ENCODE assay signal across 16 mouse cellular contexts in the genomic region with DNA sequence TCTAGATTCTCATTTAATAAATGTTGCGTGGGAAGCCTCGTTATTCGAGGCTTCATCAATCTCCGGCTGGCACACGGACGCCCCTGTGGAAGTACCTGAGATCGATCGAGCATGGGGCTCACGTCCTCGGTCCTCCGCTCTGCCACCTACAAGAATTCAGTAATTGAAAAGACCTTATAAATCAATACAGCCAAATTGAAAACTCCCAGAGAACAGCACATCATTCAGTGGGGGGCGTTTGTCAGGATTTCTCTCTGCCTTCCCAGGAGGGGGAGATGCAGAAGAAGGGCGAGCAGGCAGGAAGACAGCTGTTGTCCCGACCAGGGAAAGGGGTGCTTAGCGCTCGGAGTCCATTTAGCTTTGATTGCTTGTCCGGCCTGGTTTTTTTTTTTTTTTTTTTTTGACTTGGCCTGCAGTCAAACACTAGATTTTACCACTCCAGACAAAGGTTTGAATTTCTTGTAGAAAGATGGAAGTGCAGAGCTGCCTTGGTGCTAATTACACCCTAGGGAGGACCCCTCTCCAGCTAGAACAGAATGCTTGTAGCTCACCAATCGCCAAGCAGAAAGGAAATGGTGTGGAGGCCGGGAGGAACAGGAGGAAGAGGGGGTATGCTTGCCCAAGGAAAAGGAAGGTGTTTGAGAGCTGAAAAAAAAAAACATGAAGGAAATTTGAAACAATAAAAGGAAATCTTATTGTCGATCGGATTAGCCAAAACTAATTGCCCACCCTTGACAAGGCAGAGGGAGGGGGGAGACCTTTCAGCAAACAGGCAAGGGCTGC. TPM values are rescaled to one million over a fixed set of nuclear protein-coding genes. Genes with fewer than 3 reads are reported as not detected.
A peak's percentile ranks its signal among the peaks of the same experiment; 100 is the strongest.
DNase-seq lines count a peak whose midpoint lies in the region; ATAC-seq and TF ChIP-seq lines count a peak whose summit lies in the region.
"Had no signal": no experiment of that assay in that cellular context is flagged by ENCODE, and none has a peak within 500 bp of the region (broad histone marks: within the 10 kb centered on the region; RNA-seq: fewer than 3 reads in every experiment).

No protein-coding gene starts in this region.

- no peak for DNase-seq in forebrain, embryonic 10.5 days (ENCODE audit: extremely low spot score, low spot score)
- no peak for DNase-seq in midbrain, embryonic 11.5 days (ENCODE audit: low spot score, missing footprints)
- peak; percentile 52 for DNase-seq in kidney, postnatal 0 days (ENCODE audit: low spot score)
- no peak for DNase-seq in right cerebral cortex, postnatal 25 days
- no peak for DNase-seq in cerebellum, adult 2 months
- DNase-seq: adrenal gland, postnatal 10 days; cerebellum, adult 18-20 months; left cerebral cortex, postnatal 4 days; retina, postnatal 1 day had no signal

- no peak overlapping the region for H3K4me3 ChIP-seq in forebrain, embryonic 12.5 days (replicated peaks)
- no peak overlapping the region for H3K4me3 ChIP-seq in forebrain, embryonic 10.5 days
- no peak overlapping the region for H3K4me3 ChIP-seq in midbrain, embryonic 13.5 days (replicated peaks)
- no peak overlapping the region for H3K4me3 ChIP-seq in midbrain, embryonic 11.5 days (ENCODE audit: low read depth, low read length)
- no peak overlapping the region for H3K4me3 ChIP-seq in kidney, postnatal 0 days (replicated peaks; ENCODE audit: low read depth, low read length)
- H3K4me3 ChIP-seq in cerebellum, adult 2 months (replicated peaks; ENCODE audit: insufficient read depth, low read depth, low read length): no peak overlapping the region
- H3K4me3 ChIP-seq: megakaryocyte, embryonic 14.5 days; stomach, embryonic 15.5 days had no signal

- no peak overlapping the region for H3K9ac ChIP-seq in forebrain, embryonic 12.5 days
- no peak overlapping the region for H3K9ac ChIP-seq in midbrain, embryonic 13.5 days (replicated peaks)
- H3K9ac ChIP-seq in midbrain, embryonic 11.5 days (ENCODE audit: low read length): no peak overlapping the region
- no peak overlapping the region for H3K9ac ChIP-seq in kidney, postnatal 0 days (ENCODE audit: low read depth, low read length)
- H3K9ac ChIP-seq: stomach, embryonic 15.5 days had no signal

- TF ChIP-seq CTCF in kidney, postnatal 0 days (IDR thresholded peaks at IDR 0.05; ENCODE audit: low read depth): no peak
- TF ChIP-seq CTCF in cerebellum, adult 2 months (IDR thresholded peaks at IDR 0.05; ENCODE audit: borderline replicate concordance, insufficient read depth, low read depth, low read length): no peak

- 50% methylated on average over 21 of the region's 21 CpGs for WGBS in forebrain, embryonic 12.5 days
- 75% methylated on average over 21 of the region's 21 CpGs for WGBS in forebrain, embryonic 10.5 days
- 43% methylated on average over 21 of the region's 21 CpGs for WGBS in midbrain, embryonic 13.5 days
- WGBS in midbrain, embryonic 11.5 days: 68% methylated on average over 21 of the region's 21 CpGs
- whole genome bisulfite sequencing in kidney, postnatal 0 days: 27% methylated on average over 21 of the region's 21 CpGs
- WGBS in cerebellum, adult 2 months: 85% methylated on average over 21 of the region's 21 CpGs

- peak; percentile 33; the same call in 1 of the 2 replicates for ATAC-seq in forebrain, embryonic 12.5 days (ENCODE audit: low FRiP score)
- peak; percentile 61 for ATAC-seq in midbrain, embryonic 13.5 days
- no peak for ATAC-seq in midbrain, embryonic 11.5 days (ENCODE audit: low FRiP score)
- ATAC-seq in kidney, postnatal 0 days (replicated peaks; ENCODE audit: low FRiP score, low read depth): no peak
- ATAC-seq in erythroid progenitor cell, adult 5-6 weeks (replicated peaks; ENCODE audit: low FRiP score, poor library complexity, severe bottlenecking): no peak

- H3K27ac ChIP-seq in forebrain, embryonic 12.5 days: peak overlapping the region; percentile 48
- no peak overlapping the region for H3K27ac ChIP-seq in forebrain, embryonic 10.5 days
- peak overlapping the region; percentile 67 for H3K27ac ChIP-seq in midbrain, embryonic 13.5 days
- no peak overlapping the region for H3K27ac ChIP-seq in midbrain, embryonic 11.5 days (ENCODE audit: low read depth, low read length)
- H3K27ac ChIP-seq in kidney, postnatal 0 days: no peak overlapping the region
- H3K27ac ChIP-seq in cerebellum, adult 2 months (ENCODE audit: insufficient read depth, low read length): no peak overlapping the region
- H3K27ac ChIP-seq: stomach, embryonic 15.5 days had no signal

- TF ChIP-seq POLR2A in cerebellum, adult 2 months (IDR thresholded peaks at IDR 0.05; ENCODE audit: borderline replicate concordance, insufficient read depth, low read length): no peak

- no peaks in the 10 kb centered on the region for H3K36me3 ChIP-seq in forebrain, embryonic 12.5 days (replicated peaks)
- no peaks in the 10 kb centered on the region for H3K36me3 ChIP-seq in forebrain, embryonic 10.5 days (replicated peaks)
- no peaks in the 10 kb centered on the region for H3K36me3 ChIP-seq in midbrain, embryonic 13.5 days
- H3K36me3 ChIP-seq in midbrain, embryonic 11.5 days (ENCODE audit: control insufficient read depth, insufficient read depth, low read length): no peaks in the 10 kb centered on the region
- H3K36me3 ChIP-seq in kidney, postnatal 0 days (ENCODE audit: insufficient read depth, low read length): no peaks in the 10 kb centered on the region
- H3K36me3 ChIP-seq: stomach, embryonic 15.5 days had no signal

- H3K27me3 ChIP-seq in forebrain, embryonic 12.5 days: no peaks in the 10 kb centered on the region
- H3K27me3 ChIP-seq in forebrain, embryonic 10.5 days (ENCODE audit: poor library complexity, severe bottlenecking): no peaks in the 10 kb centered on the region
- no peaks in the 10 kb centered on the region for H3K27me3 ChIP-seq in midbrain, embryonic 13.5 days
- H3K27me3 ChIP-seq in midbrain, embryonic 11.5 days (ENCODE audit: control insufficient read depth, insufficient read depth, low read length): no peaks in the 10 kb centered on the region
- H3K27me3 ChIP-seq in kidney, postnatal 0 days (ENCODE audit: insufficient read depth, low read length): no peaks in the 10 kb centered on the region
- no peaks in the 10 kb centered on the region for H3K27me3 ChIP-seq in cerebellum, adult 2 months (ENCODE audit: control insufficient read depth, insufficient read depth, low read length)
- H3K27me3 ChIP-seq: stomach, embryonic 15.5 days had no signal

- no peaks in the 10 kb centered on the region for H3K9me3 ChIP-seq in forebrain, embryonic 12.5 days
- H3K9me3 ChIP-seq in forebrain, embryonic 10.5 days: no peaks in the 10 kb centered on the region
- H3K9me3 ChIP-seq in midbrain, embryonic 13.5 days: no peaks in the 10 kb centered on the region
- H3K9me3 ChIP-seq in midbrain, embryonic 11.5 days (ENCODE audit: control insufficient read depth, low read length): no peaks in the 10 kb centered on the region
- no peaks in the 10 kb centered on the region for H3K9me3 ChIP-seq in kidney, postnatal 0 days (replicated peaks; ENCODE audit: low read length)
- H3K9me3 ChIP-seq: megakaryocyte, embryonic 14.5 days; stomach, embryonic 15.5 days had no signal

- peaks cover 19% of the 10 kb centered on the region; the same call in 1 of the 2 replicates for H3K4me1 ChIP-seq in forebrain, embryonic 12.5 days
- H3K4me1 ChIP-seq in forebrain, embryonic 10.5 days: peaks cover 21% of the 10 kb centered on the region
- H3K4me1 ChIP-seq in midbrain, embryonic 13.5 days (replicated peaks): peaks cover 18% of the 10 kb centered on the region
- H3K4me1 ChIP-seq in midbrain, embryonic 11.5 days (ENCODE audit: control insufficient read depth, insufficient read depth, low read length): no peaks in the 10 kb centered on the region; the same call in 1 of the 2 replicates
- no peaks in the 10 kb centered on the region for H3K4me1 ChIP-seq in kidney, postnatal 0 days (replicated peaks; ENCODE audit: insufficient read depth, low read length)
- no peaks in the 10 kb centered on the region for H3K4me1 ChIP-seq in cerebellum, adult 2 months (ENCODE audit: control insufficient read depth, insufficient read depth, low read length)
- H3K4me1 ChIP-seq: megakaryocyte, embryonic 14.5 days; stomach, embryonic 15.5 days had no signal

- no peak overlapping the region for H3K4me2 ChIP-seq in forebrain, embryonic 12.5 days
- no peak overlapping the region for H3K4me2 ChIP-seq in midbrain, embryonic 13.5 days (replicated peaks)
- no peak overlapping the region for H3K4me2 ChIP-seq in midbrain, embryonic 11.5 days
- H3K4me2 ChIP-seq in kidney, postnatal 0 days (ENCODE audit: low read length): 0 out of 2 replicates have a peak overlapping the region, but pooled peaks have one; percentile 5
- H3K4me2 ChIP-seq: stomach, embryonic 15.5 days had no signal

RNA-seq across cellular contexts. Expression of a gene that starts 20.6 kb away (rescaled TPM):
- not detected in 2 replicates for polyA plus RNA-seq in forebrain, embryonic 12.5 days (2016; fragmentation: Nextera tagmentation; extraction: Ambion mirVana)
- not detected in 2 replicates for polyA plus RNA-seq in forebrain, embryonic 10.5 days (2016; fragmentation: Nextera tagmentation; extraction: Ambion mirVana)
- not detected in 2 replicates for polyA plus RNA-seq in midbrain, embryonic 13.5 days (2015; fragmentation: Nextera tagmentation; extraction: Ambion mirVana)
- not detected in 2 replicates for polyA plus RNA-seq in midbrain, embryonic 11.5 days (2014; fragmentation: Nextera tagmentation; extraction: Ambion mirVana)
- not detected in 2 replicates for polyA plus RNA-seq in kidney, postnatal 0 days (2015; fragmentation: Nextera tagmentation; extraction: Ambion mirVana)
- not detected in 2 replicates for total RNA-seq in erythroid progenitor cell, adult 5-6 weeks (2015; ENCODE audit: low replicate concordance)
- not detected in 2 replicates for total RNA-seq in erythroid progenitor cell, adult 5-6 weeks (2017; ENCODE audit: low replicate concordance)
- polyA plus RNA-seq in cerebellum, adult 2 months (2012; rRNA removed): 0.29 and 0.39 TPM in 2 replicates
- total RNA-seq: adrenal gland, postnatal 10 days; left cerebral cortex, postnatal 4 days had no signal
- polyA plus RNA-seq: gonadal fat pad, adult 2 months; large intestine, adult 2 months; stomach, embryonic 15.5 days had no signal

RNA-seq across cellular contexts. Expression of a gene that starts 31.6 kb away (rescaled TPM):
- polyA plus RNA-seq in forebrain, embryonic 12.5 days (2016; fragmentation: Nextera tagmentation; extraction: Ambion mirVana): 5.4 and 7.2 TPM in 2 replicates
- 2.9 and 4.9 TPM in 2 replicates for polyA plus RNA-seq in forebrain, embryonic 10.5 days (2016; fragmentation: Nextera tagmentation; extraction: Ambion mirVana)
- polyA plus RNA-seq in midbrain, embryonic 13.5 days (2015; fragmentation: Nextera tagmentation; extraction: Ambion mirVana): 7.2 and 7.8 TPM in 2 replicates
- polyA plus RNA-seq in midbrain, embryonic 11.5 days (2014; fragmentation: Nextera tagmentation; extraction: Ambion mirVana): 3.3 TPM in 2 replicates
- polyA plus RNA-seq in kidney, postnatal 0 days (2015; fragmentation: Nextera tagmentation; extraction: Ambion mirVana): 5.4 TPM in 2 replicates
- 1.4 TPM in 1 of 2 replicates, not detected in the other for total RNA-seq in erythroid progenitor cell, adult 5-6 weeks (2015; ENCODE audit: low replicate concordance)
- total RNA-seq in erythroid progenitor cell, adult 5-6 weeks (2017; ENCODE audit: low replicate concordance): 0.30 and 2.2 TPM in 2 replicates
- polyA plus RNA-seq in cerebellum, adult 2 months (2012; rRNA removed): 15.3 and 16.1 TPM in 2 replicates

RNA-seq across cellular contexts. Expression of a gene that starts 53.8 kb away (rescaled TPM):
- polyA plus RNA-seq in forebrain, embryonic 12.5 days (2016; fragmentation: Nextera tagmentation; extraction: Ambion mirVana): 1.6 and 2.1 TPM in 2 replicates
- polyA plus RNA-seq in forebrain, embryonic 10.5 days (2016; fragmentation: Nextera tagmentation; extraction: Ambion mirVana): 0.32 and 0.98 TPM in 2 replicates
- polyA plus RNA-seq in midbrain, embryonic 13.5 days (2015; fragmentation: Nextera tagmentation; extraction: Ambion mirVana): 1.4 and 2.5 TPM in 2 replicates
- polyA plus RNA-seq in midbrain, embryonic 11.5 days (2014; fragmentation: Nextera tagmentation; extraction: Ambion mirVana): 0.98 and 2.2 TPM in 2 replicates
- polyA plus RNA-seq in kidney, postnatal 0 days (2015; fragmentation: Nextera tagmentation; extraction: Ambion mirVana): 7.5 and 8.3 TPM in 2 replicates
- 2.2 and 3.4 TPM in 2 replicates for total RNA-seq in erythroid progenitor cell, adult 5-6 weeks (2015; ENCODE audit: low replicate concordance)
- 1.5 and 8.7 TPM in 2 replicates for total RNA-seq in erythroid progenitor cell, adult 5-6 weeks (2017; ENCODE audit: low replicate concordance)
- polyA plus RNA-seq in cerebellum, adult 2 months (2012; rRNA removed): 2.2 and 3.0 TPM in 2 replicates

Comparison
In these comparisons a context has a peak if more than half of its experiments do, and no peak if none do; other contexts are left out.
1. ATAC-seq: peak in forebrain, embryonic 12.5 days (single experiment) and midbrain, embryonic 13.5 days (single experiment); none in midbrain, embryonic 11.5 days (single experiment), kidney, postnatal 0 days (single experiment) and erythroid progenitor cell, adult 5-6 weeks (single experiment).
2. H3K27ac ChIP-seq: peak in forebrain, embryonic 12.5 days (single experiment) and midbrain, embryonic 13.5 days (single experiment); none in forebrain, embryonic 10.5 days (single experiment), midbrain, embryonic 11.5 days (single experiment), kidney, postnatal 0 days (single experiment) and cerebellum, adult 2 months (single experiment).